8 mouse cellular contexts compared by ENCODE assay signal in the genomic region with DNA sequence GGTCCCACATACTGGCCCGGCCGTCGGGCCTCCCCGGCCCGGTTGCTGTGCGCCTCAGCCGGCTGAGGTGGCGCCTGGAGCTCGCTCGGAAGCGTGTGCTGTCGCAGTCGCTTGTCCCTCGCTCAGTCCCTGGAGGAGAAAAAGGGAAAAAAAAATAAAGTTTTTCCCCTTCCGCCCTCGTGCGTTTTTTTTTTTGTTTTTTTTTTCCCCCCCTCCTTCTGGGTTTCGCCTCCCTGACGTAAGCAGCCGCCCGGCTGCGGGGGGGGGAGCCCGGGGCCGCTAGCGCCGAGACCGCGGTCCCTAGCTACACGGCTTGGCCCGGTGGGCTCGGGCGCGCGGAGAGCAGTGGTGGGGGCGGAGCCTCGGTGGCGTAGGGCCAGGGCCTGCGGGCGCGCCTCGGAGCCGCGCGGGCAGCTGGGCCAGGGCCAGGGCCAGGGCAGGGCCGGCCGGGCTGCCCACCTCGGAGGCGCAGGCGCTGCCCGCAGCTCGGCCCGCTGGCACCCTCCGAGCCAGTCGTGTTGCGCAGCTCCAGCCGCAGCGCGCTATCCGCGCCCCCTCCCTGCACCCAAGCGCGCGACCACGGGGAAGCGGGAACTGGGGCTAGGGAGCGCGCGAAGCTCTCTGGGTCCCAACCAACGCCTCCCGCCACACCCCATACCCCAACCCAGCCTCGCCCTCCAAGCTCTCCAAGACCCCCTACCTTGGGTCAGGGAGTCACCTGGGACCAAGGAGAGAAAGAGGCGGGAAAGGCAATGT. TPM values are rescaled to one million over a fixed set of nuclear protein-coding genes. Genes with fewer than 3 reads are reported as not detected.
A peak's percentile ranks its signal among the peaks of the same experiment; 100 is the strongest.
DNase-seq lines count a peak whose midpoint lies in the region; ATAC-seq and TF ChIP-seq lines count a peak whose summit lies in the region.

No protein-coding gene starts in this region.

- H3K36me3 ChIP-seq in intestine, embryonic 15.5 days = no peaks in the 10 kb centered on the region
- H3K36me3 ChIP-seq in limb, embryonic 15.5 days = no peaks in the 10 kb centered on the region
- H3K36me3 ChIP-seq in midbrain, embryonic 15.5 days (replicated peaks) = no peaks in the 10 kb centered on the region
- H3K36me3 ChIP-seq in testis, adult 2 months (ENCODE audit: control insufficient read depth, insufficient read depth, low read length) = no peaks in the 10 kb centered on the region

- TF ChIP-seq POLR2A in testis, adult 2 months (IDR thresholded peaks at IDR 0.05; ENCODE audit: control insufficient read depth, low read depth, low read length) = no peak

- H3K9ac ChIP-seq in intestine, embryonic 15.5 days = peak overlapping the region; percentile 62
- peak overlapping the region; percentile 44 for H3K9ac ChIP-seq in limb, embryonic 15.5 days
- H3K9ac ChIP-seq in midbrain, embryonic 15.5 days = peak overlapping the region; percentile 40

- H3K9me3 ChIP-seq in intestine, embryonic 15.5 days = no peaks in the 10 kb centered on the region
- no peaks in the 10 kb centered on the region for H3K9me3 ChIP-seq in limb, embryonic 15.5 days
- H3K9me3 ChIP-seq in midbrain, embryonic 15.5 days = no peaks in the 10 kb centered on the region

- peak overlapping the region; percentile 77 for H3K4me3 ChIP-seq in intestine, embryonic 15.5 days (replicated peaks)
- H3K4me3 ChIP-seq in limb, embryonic 15.5 days = peak overlapping the region; percentile 66
- H3K4me3 ChIP-seq in midbrain, embryonic 15.5 days = peak overlapping the region; percentile 57
- H3K4me3 ChIP-seq in testis, adult 2 months (ENCODE audit: control insufficient read depth, low read depth, low read length) = peak overlapping the region; percentile 73

- peaks cover 28% of the 10 kb centered on the region for H3K27me3 ChIP-seq in intestine, embryonic 15.5 days (replicated peaks)
- peaks cover 23% of the 10 kb centered on the region for H3K27me3 ChIP-seq in limb, embryonic 15.5 days
- peaks cover 20% of the 10 kb centered on the region for H3K27me3 ChIP-seq in midbrain, embryonic 15.5 days (replicated peaks)
- no peaks in the 10 kb centered on the region for H3K27me3 ChIP-seq in testis, adult 2 months (ENCODE audit: control insufficient read depth, insufficient read depth, low read length)

- TF ChIP-seq CTCF in testis, adult 2 months (IDR thresholded peaks at IDR 0.05; ENCODE audit: control insufficient read depth, insufficient read depth, insufficient replicate concordance, low read depth, low read length) = no peak

- ATAC-seq in granulocyte monocyte progenitor cell, adult 5-6 weeks (replicated peaks; ENCODE audit: poor library complexity, severe bottlenecking) = peak; percentile 66
- ATAC-seq in intestine, embryonic 15.5 days = peak; percentile 88
- peak; percentile 66; the same call in 1 of the 2 replicates for ATAC-seq in limb, embryonic 15.5 days (ENCODE audit: insufficient number of reproducible peaks, low FRiP score, low TSS enrichment, low read depth)
- ATAC-seq in midbrain, embryonic 15.5 days (replicated peaks) = peak; percentile 80

- peak; percentile 89 to 93 for DNase-seq in cerebellum, postnatal 10 days
- DNase-seq in cerebellum, adult 9-11 months = no peak
- peak; percentile 5 to 33 for DNase-seq in cerebellum, postnatal 36 days

- H3K4me2 ChIP-seq in intestine, embryonic 15.5 days (replicated peaks) = peak overlapping the region; percentile 99
- H3K4me2 ChIP-seq in limb, embryonic 15.5 days = peak overlapping the region; percentile 100
- H3K4me2 ChIP-seq in midbrain, embryonic 15.5 days = peak overlapping the region; percentile 100

- 0 out of 2 replicates have a peak overlapping the region, but pooled peaks have one; percentile 44 for H3K27ac ChIP-seq in intestine, embryonic 15.5 days
- H3K27ac ChIP-seq in limb, embryonic 15.5 days = 0 out of 2 replicates have a peak overlapping the region, but pooled peaks have one; percentile 4
- H3K27ac ChIP-seq in midbrain, embryonic 15.5 days = no peak overlapping the region
- H3K27ac ChIP-seq in testis, adult 2 months (ENCODE audit: control insufficient read depth, insufficient read depth, low read depth, low read length) = no peak overlapping the region

- H3K4me1 ChIP-seq in intestine, embryonic 15.5 days (replicated peaks) = peaks cover 16% of the 10 kb centered on the region
- H3K4me1 ChIP-seq in limb, embryonic 15.5 days = peaks cover 18% of the 10 kb centered on the region
- H3K4me1 ChIP-seq in midbrain, embryonic 15.5 days = peaks cover 23% of the 10 kb centered on the region
- H3K4me1 ChIP-seq in testis, adult 2 months (ENCODE audit: control insufficient read depth, insufficient read depth, low read length) = peaks cover 18% of the 10 kb centered on the region

- WGBS in intestine, embryonic 15.5 days = 1% methylated on average over 70 of the region's 72 CpGs
- WGBS in limb, embryonic 15.5 days = under 1% methylated on average over 63 of the region's 72 CpGs
- under 1% methylated on average over 52 of the region's 72 CpGs for WGBS in midbrain, embryonic 15.5 days

RNA-seq across cellular contexts. Expression of a gene that starts 1.3 kb away (rescaled TPM):
- 39.3 and 53.0 TPM in 2 replicates for total RNA-seq in granulocyte monocyte progenitor cell, adult 5-6 weeks (2014; fragmentation: Nextera tagmentation)
- 48.2 and 54.3 TPM in 2 replicates for total RNA-seq in granulocyte monocyte progenitor cell, adult 5-6 weeks (2017)
- 37.9 and 38.3 TPM in 2 replicates for polyA plus RNA-seq in intestine, embryonic 15.5 days (2015; fragmentation: Nextera tagmentation; extraction: Ambion mirVana)
- polyA plus RNA-seq in limb, embryonic 15.5 days (2015; fragmentation: Nextera tagmentation; extraction: Ambion mirVana) = 31.2 and 31.9 TPM in 2 replicates
- 127 and 128 TPM in 2 replicates for polyA plus RNA-seq in midbrain, embryonic 15.5 days (2015; fragmentation: Nextera tagmentation; extraction: Ambion mirVana)
- 6.6 and 7.9 TPM in 2 replicates for polyA plus RNA-seq in testis, adult 2 months (2012; rRNA removed)

RNA-seq across cellular contexts. Expression of a gene that starts 48.9 kb away (rescaled TPM):
- not detected in 2 replicates for total RNA-seq in granulocyte monocyte progenitor cell, adult 5-6 weeks (2014; fragmentation: Nextera tagmentation)
- total RNA-seq in granulocyte monocyte progenitor cell, adult 5-6 weeks (2017) = not detected in 2 replicates
- 0.14 and 0.19 TPM in 2 replicates for polyA plus RNA-seq in intestine, embryonic 15.5 days (2015; fragmentation: Nextera tagmentation; extraction: Ambion mirVana)
- 3.2 and 3.3 TPM in 2 replicates for polyA plus RNA-seq in limb, embryonic 15.5 days (2015; fragmentation: Nextera tagmentation; extraction: Ambion mirVana)
- polyA plus RNA-seq in midbrain, embryonic 15.5 days (2015; fragmentation: Nextera tagmentation; extraction: Ambion mirVana) = 0.92 and 1.1 TPM in 2 replicates
- 0.49 and 0.66 TPM in 2 replicates for polyA plus RNA-seq in testis, adult 2 months (2012; rRNA removed)

RNA-seq across cellular contexts. Expression of a gene that starts 56.2 kb away (rescaled TPM):
- total RNA-seq in granulocyte monocyte progenitor cell, adult 5-6 weeks (2014; fragmentation: Nextera tagmentation) = not detected in 2 replicates
- not detected in 2 replicates for total RNA-seq in granulocyte monocyte progenitor cell, adult 5-6 weeks (2017)
- 0.35 and 0.64 TPM in 2 replicates for polyA plus RNA-seq in intestine, embryonic 15.5 days (2015; fragmentation: Nextera tagmentation; extraction: Ambion mirVana)
- 0.65 and 1.1 TPM in 2 replicates for polyA plus RNA-seq in limb, embryonic 15.5 days (2015; fragmentation: Nextera tagmentation; extraction: Ambion mirVana)
- 0.10 and 0.13 TPM in 2 replicates for polyA plus RNA-seq in midbrain, embryonic 15.5 days (2015; fragmentation: Nextera tagmentation; extraction: Ambion mirVana)
- 0.19 and 0.34 TPM in 2 replicates for polyA plus RNA-seq in testis, adult 2 months (2012; rRNA removed)

Comparison
In these comparisons a context has a peak if more than half of its experiments do, and no peak if none do; other contexts are left out.
1. H3K27ac ChIP-seq: peak in intestine, embryonic 15.5 days (single experiment) and limb, embryonic 15.5 days (single experiment); none in midbrain, embryonic 15.5 days (single experiment) and testis, adult 2 months (single experiment).
2. Peak in every context shown above with its lines, with median percentiles within 50 percentile points of each other: ATAC-seq, H3K4me2 ChIP-seq, H3K4me3 ChIP-seq and H3K9ac ChIP-seq.